Mouse (Mus musculus): ENCODE data around the gene Mapkbp1. TPM values are rescaled to one million over a fixed set of nuclear protein-coding genes. Genes with fewer than 3 reads are reported as not detected.
A peak's percentile ranks its signal among the peaks of the same experiment; 100 is the strongest.

Gene Mapkbp1
- polyA plus RNA-seq, 1 experiment from 2014 or later = 2.4 TPM

- Histone ChIP-seq H3K4me2 (ENCODE audit: low read depth, low read length) (no peak overlapping the region), H3K9me3 (replicated peaks; ENCODE audit: control insufficient read depth, low read length) (no peaks in the 10 kb centered on the region), H3K9ac (ENCODE audit: low read length) (no peak overlapping the region), H3K36me3 (ENCODE audit: control insufficient read depth, insufficient read depth) (no peaks in the 10 kb centered on the region; the same call in 1 of the 2 replicates), H3K27ac (ENCODE audit: low read length) (no peak overlapping the region), H3K27me3 (ENCODE audit: control insufficient read depth, insufficient read depth, low read length) (no peaks in the 10 kb centered on the region), H3K4me1 (ENCODE audit: control insufficient read depth, insufficient read depth, low read length) (peaks cover 10% of the 10 kb centered on the region), H3K4me3 (ENCODE audit: low read length) (no peak overlapping the region)
- 70% methylated on average over 4 of the region's 4 CpGs for WGBS
- no peak for ATAC-seq (replicated peaks; ENCODE audit: extremely low read depth, insufficient read depth, low FRiP score)
Observed at GRCm38 (mm10) chr2:120001956-120002355, 29.5 kb downstream of the Mapkbp1 start.

GRCm38 (mm10) chr2:120003970-120004369 is 31.5 kb downstream of the Mapkbp1 start:
- ATAC-seq (replicated peaks; ENCODE audit: extremely low read depth, insufficient read depth, low FRiP score) = no peak
- Histone ChIP-seq H3K27ac (ENCODE audit: low read length) (no peak overlapping the region), H3K4me1 (ENCODE audit: control insufficient read depth, insufficient read depth, low read length) (peaks cover 10% of the 10 kb centered on the region), H3K36me3 (ENCODE audit: control insufficient read depth, insufficient read depth) (no peaks in the 10 kb centered on the region; the same call in 1 of the 2 replicates), H3K9ac (ENCODE audit: low read length) (no peak overlapping the region), H3K27me3 (ENCODE audit: control insufficient read depth, insufficient read depth, low read length) (no peaks in the 10 kb centered on the region), H3K9me3 (replicated peaks; ENCODE audit: control insufficient read depth, low read length) (no peaks in the 10 kb centered on the region), H3K4me3 (ENCODE audit: low read length) (no peak overlapping the region), H3K4me2 (ENCODE audit: low read depth, low read length) (no peak overlapping the region)
- WGBS = 87% methylated on average over 2 of the region's 2 CpGs

GRCm38 (mm10) chr2:120006696-120007095 is 34.2 kb downstream of the Mapkbp1 start:
- Histone ChIP-seq H3K36me3 (ENCODE audit: control insufficient read depth, insufficient read depth) (no peaks in the 10 kb centered on the region), H3K9me3 (replicated peaks; ENCODE audit: control insufficient read depth, low read length) (no peaks in the 10 kb centered on the region), H3K4me3 (ENCODE audit: low read length) (no peak overlapping the region), H3K4me1 (ENCODE audit: control insufficient read depth, insufficient read depth, low read length) (no peaks in the 10 kb centered on the region), H3K27me3 (ENCODE audit: control insufficient read depth, insufficient read depth, low read length) (no peaks in the 10 kb centered on the region), H3K4me2 (ENCODE audit: low read depth, low read length) (no peak overlapping the region), H3K27ac (ENCODE audit: low read length) (no peak overlapping the region), H3K9ac (ENCODE audit: low read length) (no peak overlapping the region)
- ATAC-seq (replicated peaks; ENCODE audit: extremely low read depth, insufficient read depth, low FRiP score) = no peak
- 96% methylated on average over 7 of the region's 7 CpGs for WGBS

GRCm38 (mm10) chr2:120007680-120008210 is 35.2 kb downstream of the Mapkbp1 start:
- 84% methylated on average over 4 of the region's 4 CpGs for WGBS
- Histone ChIP-seq H3K9ac (ENCODE audit: low read length) (no peak overlapping the region), H3K36me3 (ENCODE audit: control insufficient read depth, insufficient read depth) (no peaks in the 10 kb centered on the region), H3K4me3 (ENCODE audit: low read length) (no peak overlapping the region), H3K4me2 (ENCODE audit: low read depth, low read length) (no peak overlapping the region), H3K27ac (ENCODE audit: low read length) (no peak overlapping the region), H3K9me3 (replicated peaks; ENCODE audit: control insufficient read depth, low read length) (no peaks in the 10 kb centered on the region), H3K4me1 (ENCODE audit: control insufficient read depth, insufficient read depth, low read length) (no peaks in the 10 kb centered on the region; the same call in 1 of the 2 replicates), H3K27me3 (ENCODE audit: control insufficient read depth, insufficient read depth, low read length) (no peaks in the 10 kb centered on the region)
- ATAC-seq (replicated peaks; ENCODE audit: extremely low read depth, insufficient read depth, low FRiP score) = no peak

- 39% methylated on average over 4 of the region's 4 CpGs for WGBS
Observed at GRCm38 (mm10) chr2:120008672-120009071, 36.2 kb downstream of the Mapkbp1 start.

GRCm38 (mm10) chr2:120011462-120012200 is 39.1 kb downstream of the Mapkbp1 start:
- no peak overlapping the region for H3K4me3 ChIP-seq (ENCODE audit: low read length)
- peaks cover 4% of the 10 kb centered on the region for H3K36me3 ChIP-seq (ENCODE audit: control insufficient read depth, insufficient read depth)
- 67% methylated on average over 8 of the region's 8 CpGs for WGBS
- H3K27ac ChIP-seq (ENCODE audit: low read length) = no peak overlapping the region
- peaks cover 3% of the 10 kb centered on the region; the same call in 1 of the 2 replicates for H3K4me1 ChIP-seq (ENCODE audit: control insufficient read depth, insufficient read depth, low read length)
- H3K27me3 ChIP-seq (ENCODE audit: control insufficient read depth, insufficient read depth, low read length) = no peaks in the 10 kb centered on the region
- 0 out of 2 replicates have a peak, but pooled peaks have one; percentile 28 for ATAC-seq (replicated peaks; ENCODE audit: extremely low read depth, insufficient read depth, low FRiP score)
- H3K9ac ChIP-seq (ENCODE audit: low read length) = no peak overlapping the region
- no peaks in the 10 kb centered on the region for H3K9me3 ChIP-seq (replicated peaks; ENCODE audit: control insufficient read depth, low read length)
- no peak overlapping the region for H3K4me2 ChIP-seq (ENCODE audit: low read depth, low read length)

More at GRCm38 (mm10) chr2:120008672-120009071, 36.2 kb downstream of the Mapkbp1 start:
- H3K9ac ChIP-seq (ENCODE audit: low read length) = no peak overlapping the region
- H3K27ac ChIP-seq (ENCODE audit: low read length) = 0 out of 2 replicates have a peak overlapping the region, but pooled peaks have one; percentile 11
- H3K4me2 ChIP-seq (ENCODE audit: low read depth, low read length) = no peak overlapping the region
- ATAC-seq (replicated peaks; ENCODE audit: extremely low read depth, insufficient read depth, low FRiP score) = 0 out of 2 replicates have a peak, but pooled peaks have one; percentile 12
- no peaks in the 10 kb centered on the region for H3K36me3 ChIP-seq (ENCODE audit: control insufficient read depth, insufficient read depth)
- peaks cover 3% of the 10 kb centered on the region; the same call in 1 of the 2 replicates for H3K4me1 ChIP-seq (ENCODE audit: control insufficient read depth, insufficient read depth, low read length)
- H3K9me3 ChIP-seq (replicated peaks; ENCODE audit: control insufficient read depth, low read length) = no peaks in the 10 kb centered on the region
- no peaks in the 10 kb centered on the region for H3K27me3 ChIP-seq (ENCODE audit: control insufficient read depth, insufficient read depth, low read length)
- H3K4me3 ChIP-seq (ENCODE audit: low read length) = no peak overlapping the region

GRCm38 (mm10) chr2:120012924-120013323 is 40.4 kb downstream of the Mapkbp1 start:
- H3K27me3 ChIP-seq (ENCODE audit: control insufficient read depth, insufficient read depth, low read length) = no peaks in the 10 kb centered on the region
- 50% methylated on average over 13 of the region's 13 CpGs for WGBS
- no peak overlapping the region for H3K4me2 ChIP-seq (ENCODE audit: low read depth, low read length)
- H3K9me3 ChIP-seq (replicated peaks; ENCODE audit: control insufficient read depth, low read length) = no peaks in the 10 kb centered on the region
- no peak for ATAC-seq (replicated peaks; ENCODE audit: extremely low read depth, insufficient read depth, low FRiP score)
- no peak overlapping the region for H3K27ac ChIP-seq (ENCODE audit: low read length)
- H3K9ac ChIP-seq (ENCODE audit: low read length) = no peak overlapping the region
- peaks cover 14% of the 10 kb centered on the region for H3K36me3 ChIP-seq (ENCODE audit: control insufficient read depth, insufficient read depth)
- H3K4me1 ChIP-seq (ENCODE audit: control insufficient read depth, insufficient read depth, low read length) = peaks cover 3% of the 10 kb centered on the region; the same call in 1 of the 2 replicates
- no peak overlapping the region for H3K4me3 ChIP-seq (ENCODE audit: low read length)

GRCm38 (mm10) chr2:120013831-120014486 is 41.5 kb downstream of the Mapkbp1 start:
- no peak overlapping the region for H3K27ac ChIP-seq (ENCODE audit: low read length)
- no peak overlapping the region for H3K4me2 ChIP-seq (ENCODE audit: low read depth, low read length)
- ATAC-seq (replicated peaks; ENCODE audit: extremely low read depth, insufficient read depth, low FRiP score) = no peak
- H3K4me3 ChIP-seq (ENCODE audit: low read length) = no peak overlapping the region
- H3K9me3 ChIP-seq (replicated peaks; ENCODE audit: control insufficient read depth, low read length) = no peaks in the 10 kb centered on the region
- no peaks in the 10 kb centered on the region for H3K27me3 ChIP-seq (ENCODE audit: control insufficient read depth, insufficient read depth, low read length)
- no peak overlapping the region for H3K9ac ChIP-seq (ENCODE audit: low read length)
- H3K4me1 ChIP-seq (ENCODE audit: control insufficient read depth, insufficient read depth, low read length) = peaks cover 3% of the 10 kb centered on the region; the same call in 1 of the 2 replicates
- WGBS = 87% methylated on average over 2 of the region's 2 CpGs
- peaks cover 21% of the 10 kb centered on the region for H3K36me3 ChIP-seq (ENCODE audit: control insufficient read depth, insufficient read depth)

- no peaks in the 10 kb centered on the region for H3K27me3 ChIP-seq (ENCODE audit: control insufficient read depth, insufficient read depth, low read length)
- ATAC-seq (replicated peaks; ENCODE audit: extremely low read depth, insufficient read depth, low FRiP score) = no peak
- no peaks in the 10 kb centered on the region for H3K9me3 ChIP-seq (replicated peaks; ENCODE audit: control insufficient read depth, low read length)
- no peak overlapping the region for H3K4me2 ChIP-seq (ENCODE audit: low read depth, low read length)
- 81% methylated on average over 4 of the region's 4 CpGs for WGBS
- H3K36me3 ChIP-seq (ENCODE audit: control insufficient read depth, insufficient read depth) = peaks cover 32% of the 10 kb centered on the region
- no peak overlapping the region for H3K4me3 ChIP-seq (ENCODE audit: low read length)
- H3K27ac ChIP-seq (ENCODE audit: low read length) = no peak overlapping the region
- H3K4me1 ChIP-seq (ENCODE audit: control insufficient read depth, insufficient read depth, low read length) = peaks cover 3% of the 10 kb centered on the region; the same call in 1 of the 2 replicates
- no peak overlapping the region for H3K9ac ChIP-seq (ENCODE audit: low read length)
Observed at GRCm38 (mm10) chr2:120015882-120016281, 43.4 kb downstream of the Mapkbp1 start.

Measured in heart, embryonic 16.5 days (tissue).